Mouse (Mus musculus) heart, adult 8-10 months (tissue): Measurements from ENCODE around the gene Castor1. TPM values are rescaled to one million over a fixed set of nuclear protein-coding genes. Genes with fewer than 3 reads are reported as not detected.

Experiments used
- DNase-seq: peaks from one replicate; pipeline ENCODE4 v3.0.0; 2022; ENCODE audit warnings: low spot score
- total RNA-seq, 4 experiments: library from RNA; stranded (reverse); gene quantifications; 2 replicates each; pipeline ENCODE4 v1.2.4; 2022

Gene Castor1
- total RNA-seq, 4 experiments from 2014 or later = 3.5 to 6.9 (median 4.8) TPM

GRCm38 (mm10) chr11:4235052-4235655, 17.1 kb downstream of the Castor1 start:
- no peak for DNase-seq

DNA sequence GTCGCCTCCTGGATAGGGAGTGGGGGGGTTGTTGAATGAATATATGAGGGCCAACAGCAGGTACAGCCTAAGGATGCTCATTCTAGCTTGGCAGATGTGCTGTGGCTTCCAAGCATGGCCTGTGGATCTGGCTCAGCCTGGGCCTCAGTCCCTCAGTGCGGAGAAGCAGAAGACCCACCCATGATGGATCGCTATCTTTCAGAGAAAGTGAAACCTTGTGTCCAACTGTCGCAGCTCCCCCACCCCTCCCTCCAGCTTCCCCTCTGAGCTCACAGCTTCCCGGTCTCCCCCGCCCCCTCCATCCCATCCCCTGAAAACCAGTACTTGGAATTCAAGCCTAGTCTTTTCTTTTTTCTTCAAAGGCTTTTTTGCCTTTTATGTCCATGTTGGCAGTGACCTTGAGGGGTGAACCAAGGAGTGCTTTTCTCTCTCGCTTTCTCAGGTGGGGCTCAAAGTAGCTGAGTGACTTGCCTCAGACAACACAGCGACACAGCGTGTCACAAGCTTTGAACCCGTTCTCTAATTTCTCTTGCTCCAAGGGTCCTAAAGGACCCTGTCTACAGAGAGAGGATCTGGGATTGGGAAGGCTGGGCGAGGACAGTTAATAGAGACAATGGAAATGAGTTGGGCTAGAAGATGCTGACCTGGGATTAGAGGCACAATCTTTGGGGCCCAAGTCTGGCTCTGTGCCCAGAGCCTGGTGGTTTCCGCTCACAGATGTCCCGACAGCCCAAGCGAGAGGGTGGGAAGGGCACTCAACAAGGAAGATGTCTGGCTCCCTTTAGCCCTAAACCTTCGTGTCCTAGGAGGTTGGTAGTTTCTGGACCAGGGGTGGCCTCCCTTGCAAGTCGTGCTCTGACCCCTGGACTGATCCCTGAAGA, 17.9 kb downstream of the Castor1 start, which contains the start of gene Osm:
Gene Osm, plus strand, starts transcription at position 756 of the 881 bp plus-strand sequence.
- no peak for DNase-seq

GRCm38 (mm10) chr11:4236546-4237067, 18.6 kb downstream of the Castor1 start:
- DNase-seq = no peak

DNA sequence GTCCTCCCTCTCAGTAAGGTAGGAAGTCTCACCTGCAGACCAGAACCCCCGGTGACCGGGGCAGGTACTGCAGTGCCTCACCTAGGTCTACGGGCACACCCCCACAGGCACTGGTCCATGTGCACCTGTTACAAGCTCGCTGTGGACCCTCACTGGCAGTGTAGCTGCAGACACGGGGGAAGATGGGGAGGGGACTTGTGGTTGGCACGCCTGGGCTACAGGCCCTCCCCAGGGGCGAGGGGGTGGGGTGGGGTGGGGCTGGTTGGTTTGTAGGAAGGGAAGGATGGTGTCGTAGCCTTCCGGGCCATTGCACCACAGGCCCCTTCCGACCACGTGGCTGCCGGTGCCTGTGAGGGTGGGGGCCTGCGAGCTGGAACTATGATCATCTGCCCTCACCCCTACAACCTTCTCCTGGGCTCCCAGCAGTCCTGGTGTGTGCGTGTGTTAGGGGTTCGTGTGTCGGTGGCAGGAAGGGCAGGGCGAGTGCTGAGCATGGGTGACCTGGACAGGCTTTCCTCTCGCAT, 19.4 kb downstream of the Castor1 start:
- no peak for DNase-seq

DNA sequence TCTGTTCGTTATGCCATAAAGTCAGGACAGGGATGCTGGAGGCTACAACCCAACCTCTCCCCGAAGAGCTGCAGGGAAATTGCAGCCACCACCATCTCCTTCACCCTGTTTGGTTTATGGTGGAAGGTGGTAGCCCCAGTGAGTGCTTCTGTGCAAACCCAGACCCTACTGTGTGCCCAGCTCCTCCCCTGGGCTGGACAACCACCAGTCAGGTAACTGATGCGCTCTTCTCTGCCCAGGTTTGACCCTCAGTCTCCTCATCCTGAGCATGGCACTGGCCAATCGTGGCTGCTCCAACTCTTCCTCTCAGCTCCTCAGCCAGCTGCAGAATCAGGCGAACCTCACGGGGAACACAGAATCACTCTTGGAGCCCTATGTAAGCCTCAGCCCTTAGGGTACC, 20.1 kb downstream of the Castor1 start:
- no peak for DNase-seq

GRCm38 (mm10) chr11:4239691-4240090, 21.7 kb downstream of the Castor1 start:
- DNase-seq = no peak

DNA sequence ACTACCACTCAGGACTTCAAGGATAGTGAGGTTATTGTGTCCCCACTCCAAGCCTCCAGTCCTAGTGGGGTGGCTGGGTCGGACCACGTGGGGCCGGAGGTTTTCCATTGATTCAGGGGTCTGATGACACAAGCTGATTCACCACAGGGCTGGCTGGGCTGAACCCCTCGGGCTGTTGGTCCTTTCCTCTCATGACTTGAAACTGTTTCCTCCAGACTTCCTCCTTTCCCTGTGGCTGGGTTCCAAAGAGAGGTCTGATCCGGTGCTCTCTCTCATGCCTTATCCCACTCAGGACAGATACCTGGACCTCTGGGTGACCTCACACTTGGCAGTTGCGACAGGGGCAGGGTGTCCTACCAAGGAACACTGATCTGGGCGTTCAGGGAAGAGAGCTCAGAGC, 22.1 kb downstream of the Castor1 start:
- DNase-seq = no peak

- DNase-seq = no peak
Observed at GRCm38 (mm10) chr11:4241180-4241579, 23.2 kb downstream of the Castor1 start.

- no peak for DNase-seq
Observed at GRCm38 (mm10) chr11:4246126-4246525, 28.1 kb downstream of the Castor1 start.

DNA sequence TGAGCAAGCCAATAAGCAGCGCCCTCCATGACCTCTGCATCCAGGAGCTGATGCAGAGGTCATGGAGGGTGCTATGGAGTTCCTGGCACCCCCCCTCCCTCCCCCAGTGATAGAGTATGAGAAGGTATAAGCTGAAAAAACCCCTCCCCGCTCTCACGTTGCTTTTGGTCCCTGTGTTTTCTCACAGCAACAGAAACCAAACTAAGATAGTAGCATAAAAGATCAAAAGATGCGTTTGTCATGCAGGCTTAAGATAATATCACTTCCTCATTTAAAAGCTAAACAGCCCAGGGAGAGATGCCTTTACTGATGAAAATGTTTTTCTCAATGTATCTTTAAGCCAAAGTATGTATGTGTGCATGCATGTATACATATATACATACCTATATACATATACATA, 28.6 kb downstream of the Castor1 start:
- no peak for DNase-seq

GRCm38 (mm10) chr11:4247201-4247959, 29.4 kb downstream of the Castor1 start:
- no peak for DNase-seq

DNA sequence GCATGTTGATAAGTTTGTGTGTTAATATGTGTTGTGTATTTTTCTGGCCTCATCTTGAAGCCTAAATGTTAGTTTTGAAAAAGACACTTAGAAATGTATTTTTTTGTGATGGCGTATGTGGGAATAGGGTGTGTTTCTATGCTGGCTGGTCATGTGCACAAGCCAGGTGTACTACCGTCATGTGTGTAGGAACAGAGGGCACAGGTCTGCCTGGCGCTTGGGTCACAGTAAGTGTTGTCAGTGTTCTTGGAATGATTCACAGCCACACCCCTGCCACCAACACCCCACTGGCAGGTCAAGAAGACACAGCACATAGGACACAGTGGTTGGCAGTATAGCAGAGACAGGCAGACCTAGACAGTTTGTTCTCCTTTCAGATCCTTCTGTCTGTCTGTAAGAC, 31.1 kb downstream of the Castor1 start:
- no peak for DNase-seq

DNA sequence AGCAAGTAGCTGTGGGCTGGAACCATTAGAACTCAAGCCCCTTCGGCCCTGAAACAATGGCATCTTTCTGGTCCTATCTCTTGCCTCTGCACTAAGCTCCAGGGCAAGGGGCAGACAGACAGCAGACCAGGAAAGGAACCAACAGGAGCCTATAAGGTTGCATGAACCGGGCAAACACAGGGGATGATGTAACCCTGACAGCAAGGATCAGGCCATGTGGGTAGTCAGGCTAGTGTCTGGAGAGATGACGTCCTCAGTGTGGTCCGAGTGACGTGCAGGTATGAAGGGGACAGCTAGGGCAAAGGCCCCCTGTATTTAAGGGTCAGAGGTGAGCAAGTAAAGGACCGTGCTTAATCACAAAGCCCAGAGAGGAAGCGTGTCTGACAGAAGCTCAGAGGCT, 32.3 kb downstream of the Castor1 start:
- DNase-seq = no peak

DNA sequence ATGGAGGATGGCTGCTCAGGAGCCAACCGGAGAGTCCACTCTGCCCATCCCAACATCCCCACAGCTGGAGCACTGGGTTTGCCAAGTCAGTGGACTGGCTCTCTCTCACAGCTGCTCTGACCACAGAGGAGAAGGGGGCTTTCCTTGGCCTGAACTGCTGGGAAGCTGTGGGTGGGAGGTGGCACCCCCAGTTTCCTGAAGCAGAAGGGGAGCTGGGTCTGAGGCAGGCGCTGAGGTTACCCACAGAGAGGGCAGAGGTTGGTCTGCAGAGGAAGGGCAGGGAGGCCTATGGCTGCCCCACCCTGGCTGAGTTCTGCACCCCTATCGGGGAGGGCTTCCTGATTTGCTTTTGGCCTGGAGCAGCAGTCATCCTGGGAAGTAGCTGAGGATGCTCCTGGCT, 33.4 kb downstream of the Castor1 start:
- no peak for DNase-seq

GRCm38 (mm10) chr11:4252886-4253285, 34.9 kb downstream of the Castor1 start:
- no peak for DNase-seq

DNA sequence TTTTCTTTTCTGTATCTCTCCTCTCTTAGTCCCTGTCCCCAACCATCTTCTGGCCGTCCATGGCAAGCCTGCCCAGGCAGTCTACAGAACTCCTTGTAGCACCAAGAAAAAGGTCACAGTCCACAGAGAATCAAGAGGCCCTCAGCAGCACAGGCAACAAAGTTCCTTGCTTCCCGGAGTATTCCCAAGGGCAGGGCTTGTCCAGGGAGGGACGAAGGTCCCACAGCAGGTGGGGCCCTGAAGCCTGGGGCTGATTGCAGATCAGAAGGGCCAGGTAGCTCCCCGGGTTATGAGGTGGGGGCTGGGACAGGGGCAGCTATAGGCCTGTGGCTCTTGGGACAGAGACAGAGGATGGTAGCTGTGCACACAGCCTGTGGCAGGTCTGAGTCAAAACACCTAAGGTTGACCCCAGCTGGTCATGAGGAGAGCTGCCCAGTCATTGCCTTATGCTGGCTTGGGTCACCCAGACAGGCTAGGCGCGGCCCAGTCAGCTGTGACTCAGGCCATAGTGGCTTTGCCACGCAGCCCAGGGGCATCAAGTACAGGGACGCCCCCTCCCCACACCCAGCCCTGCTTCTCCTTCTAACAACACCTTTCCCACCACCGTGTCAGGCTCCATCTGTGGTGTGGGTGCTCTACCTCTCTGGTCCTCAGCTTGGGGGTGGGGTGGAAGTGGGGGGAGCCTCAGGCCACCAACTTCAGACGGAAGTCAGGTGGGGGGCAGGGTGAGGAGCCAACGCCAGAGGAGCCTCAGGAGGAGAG, 39.0 kb downstream of the Castor1 start, which contains the start of gene Lif:
Gene Lif, plus strand, starts transcription at position 712 of the 762 bp plus-strand sequence.
- no peak for DNase-seq

GRCm38 (mm10) chr11:4257756-4258155, 39.7 kb downstream of the Castor1 start:
- no peak for DNase-seq

DNA sequence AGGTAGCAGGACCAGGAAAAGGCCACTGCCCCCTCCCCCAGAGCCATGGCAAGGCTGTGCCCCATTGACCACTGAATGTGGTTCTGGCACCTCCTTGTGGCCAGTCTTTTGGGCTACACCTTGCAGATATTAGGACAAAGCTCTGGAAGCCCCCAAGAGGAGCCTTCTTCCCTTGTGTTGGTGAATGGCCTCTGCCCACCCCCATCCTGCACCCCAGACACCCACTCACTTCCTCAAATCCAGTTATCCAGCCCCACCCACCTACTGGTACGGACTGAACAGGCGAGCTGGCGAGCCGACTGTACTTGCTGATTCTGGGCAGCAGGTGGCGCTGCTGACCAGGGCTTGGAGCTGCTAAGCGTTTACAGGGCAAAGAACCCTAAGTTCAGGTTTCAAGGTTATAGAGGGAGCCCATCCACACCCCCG, 40.6 kb downstream of the Castor1 start:
- peak; percentile 79 for DNase-seq

- peak; percentile 48 for DNase-seq
Observed at GRCm38 (mm10) chr11:4260463-4261187, 42.6 kb downstream of the Castor1 start.

DNA sequence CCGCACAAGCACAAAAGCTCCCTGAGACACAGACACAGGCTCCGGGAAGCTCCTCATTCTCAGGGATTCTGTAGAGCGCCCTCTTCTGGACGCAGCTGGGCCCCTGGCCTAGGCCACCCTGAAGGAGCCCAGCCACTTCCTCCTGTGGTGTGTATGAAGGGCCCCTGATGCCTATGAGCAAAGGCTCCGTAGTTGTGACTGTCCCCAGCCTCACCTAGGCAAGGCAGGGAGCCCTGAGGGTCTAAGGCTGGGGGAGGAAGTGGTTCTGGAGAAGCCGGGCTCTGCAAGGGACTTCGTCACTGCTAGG, 43.1 kb downstream of the Castor1 start:
- DNase-seq = no peak
